Mouse (Mus musculus) intestine, postnatal 0 days (tissue): Measurements from ENCODE around the gene Gm3417. TPM values are rescaled to one million over a fixed set of nuclear protein-coding genes. Genes with fewer than 3 reads are reported as not detected.
"Not testable (repeated sequence)": the region's sequence is repeated elsewhere in the genome, so short reads cannot be mapped to it uniquely, and the experiment has no call there.

ENCODE experiments used
- ATAC-seq: fragments of 200-750 bp; cut with Nextera tagmentation; 2 replicates; pipeline ENCODE4 v1.8.0; 2017; ENCODE audit warnings: mild to moderate bottlenecking, moderate TSS enrichment, moderate library complexity
- H3K27ac ChIP-seq: fragments of 300-500 bp; sonication (generic); 2 replicates; pipeline ENCODE4 v1.5.1; 2014; ENCODE audit warnings: mild to moderate bottlenecking, low read depth, low read length, moderate library complexity
- H3K27me3 ChIP-seq: fragments of 300-500 bp; sonication (generic); replicated peaks from 2 replicates; pipeline ENCODE4 v1.6.1; 2014; ENCODE audit warnings: low read length, mixed read lengths; ENCODE audit not compliant: control insufficient read depth, insufficient read depth
- H3K36me3 ChIP-seq: fragments of 300-500 bp; sonication (generic); 2 replicates; pipeline ENCODE4 v1.6.1; 2014; ENCODE audit warnings: mild to moderate bottlenecking, moderate library complexity; ENCODE audit not compliant: control insufficient read depth, insufficient read depth
- H3K4me1 ChIP-seq: fragments of 300-500 bp; sonication (generic); replicated peaks from 2 replicates; pipeline ENCODE4 v1.6.1; 2014; ENCODE audit warnings: antibody characterized with exemption, low read length, mixed read lengths; ENCODE audit not compliant: control insufficient read depth, insufficient read depth
- H3K4me2 ChIP-seq: fragments of 300-500 bp; sonication (generic); replicated peaks from 2 replicates; pipeline ENCODE4 v1.6.1; 2014; ENCODE audit warnings: low read depth, mild to moderate bottlenecking, moderate library complexity
- H3K4me3 ChIP-seq: fragments of 300-500 bp; sonication (generic); 2 replicates; pipeline ENCODE4 v1.5.1; 2014; ENCODE audit warnings: low read depth, low read length
- H3K9ac ChIP-seq: fragments of 300-500 bp; sonication (generic); 2 replicates; pipeline ENCODE4 v1.6.1; 2014; ENCODE audit warnings: mild to moderate bottlenecking, low read depth, low read length
- H3K9me3 ChIP-seq: fragments of 300-500 bp; sonication (generic); 2 replicates; pipeline ENCODE4 v1.6.1; 2016; ENCODE audit warnings: mixed run types; ENCODE audit not compliant: control insufficient read depth
- WGBS: fragments of 180-500 bp; shearing (Covaris S2); extraction: QIAGEN DNeasy Blood & Tissue Kit; methylation state at CpG from one replicate; pipeline ENCODE4 v1.1.7; 2014; 5-methylcytosine and 5-hydroxymethylcytosine counted together
- polyA plus RNA-seq: library from polyadenylated mRNA; unstranded; fragments of >200 nt; fragmentation: Nextera tagmentation; extraction: Ambion mirVana; gene quantifications from 2 replicates; pipeline ENCODE4 v1.2.1, GENCODE M21; 2015

Gm3417 gene
- polyA plus RNA-seq = 0.65 and 3.1 TPM in 2 replicates

- not testable (repeated sequence) for H3K4me2 ChIP-seq, H3K27ac ChIP-seq, H3K4me3 ChIP-seq, H3K9ac ChIP-seq, H3K27me3 ChIP-seq, H3K36me3 ChIP-seq, H3K4me1 ChIP-seq, H3K9me3 ChIP-seq
- no CpG with 5 or more reads among the region's 60 CpGs for WGBS
- ATAC-seq = peak; percentile 99
Observed at GRCm38 (mm10) chr17:14978362-14979038, at the start of gene Gm3417, which contains the start of gene 9030025P20Rik. Gene Gm3417 (minus strand): TSS chr17:14978790. Gene 9030025P20Rik (plus strand): TSS chr17:14978468.

GRCm38 (mm10) chr17:15025513-15025912 lies 46.9 kb upstream of the Gm3417 start:
- no CpG with 5 or more reads among the region's 6 CpGs for WGBS
- H3K36me3 ChIP-seq, H3K9me3 ChIP-seq, H3K27me3 ChIP-seq, H3K9ac ChIP-seq, H3K4me2 ChIP-seq, H3K4me1 ChIP-seq, ATAC-seq, H3K27ac ChIP-seq, H3K4me3 ChIP-seq: not testable (repeated sequence)

- no CpG with 5 or more reads among the region's 48 CpGs for WGBS
- peak; percentile 28 for ATAC-seq
- H3K36me3 ChIP-seq, H3K4me2 ChIP-seq, H3K4me1 ChIP-seq, H3K27me3 ChIP-seq, H3K4me3 ChIP-seq, H3K27ac ChIP-seq, H3K9ac ChIP-seq, H3K9me3 ChIP-seq: not testable (repeated sequence)
Observed at GRCm38 (mm10) chr17:15024502-15025193, 46.1 kb upstream of the Gm3417 start.

- peak; percentile 83 for ATAC-seq
- WGBS = no CpG with 5 or more reads among the region's 97 CpGs
- not testable (repeated sequence) for H3K9ac ChIP-seq, H3K9me3 ChIP-seq, H3K4me3 ChIP-seq, H3K36me3 ChIP-seq, H3K4me2 ChIP-seq, H3K27ac ChIP-seq, H3K4me1 ChIP-seq, H3K27me3 ChIP-seq
Observed at GRCm38 (mm10) chr17:15023878-15024492, 45.4 kb upstream of the Gm3417 start.

- not testable (repeated sequence) for ATAC-seq, H3K36me3 ChIP-seq, H3K27ac ChIP-seq, H3K4me1 ChIP-seq, H3K4me3 ChIP-seq, H3K9me3 ChIP-seq, H3K4me2 ChIP-seq, H3K9ac ChIP-seq, H3K27me3 ChIP-seq
- WGBS = 87% methylated on average over 3 of the region's 3 CpGs
Observed at GRCm38 (mm10) chr17:15021503-15022220, 43.1 kb upstream of the Gm3417 start.

- not testable (repeated sequence) for H3K9ac ChIP-seq, H3K27ac ChIP-seq, H3K36me3 ChIP-seq, H3K4me2 ChIP-seq, H3K4me3 ChIP-seq, H3K9me3 ChIP-seq, H3K27me3 ChIP-seq, H3K4me1 ChIP-seq
- ATAC-seq = peak; percentile 99
- no CpG with 5 or more reads among the region's 60 CpGs for WGBS
Observed at GRCm38 (mm10) chr17:15009706-15010413, 31.3 kb upstream of the Gm3417 start, which contains the start of gene Gm3435. Gene Gm3435 (plus strand): TSS chr17:15010176.

- not testable (repeated sequence) for H3K36me3 ChIP-seq, H3K27me3 ChIP-seq, H3K9ac ChIP-seq, H3K4me3 ChIP-seq, H3K9me3 ChIP-seq, H3K4me2 ChIP-seq, H3K4me1 ChIP-seq, H3K27ac ChIP-seq
- WGBS = no CpG with 5 or more reads among the region's 3 CpGs
- ATAC-seq = peak; percentile 39
Observed at GRCm38 (mm10) chr17:15009088-15009487, 30.5 kb upstream of the Gm3417 start.

GRCm38 (mm10) chr17:15000047-15000446 lies 21.5 kb upstream of the Gm3417 start:
- not testable (repeated sequence) for H3K9ac ChIP-seq, H3K27ac ChIP-seq, H3K36me3 ChIP-seq, H3K4me1 ChIP-seq, H3K4me3 ChIP-seq, H3K27me3 ChIP-seq, H3K4me2 ChIP-seq, ATAC-seq, H3K9me3 ChIP-seq
- no CpG with 5 or more reads among the region's 4 CpGs for WGBS
